Mouse (Mus musculus): ENCODE results near the gene Kng1. TPM values are rescaled to one million over a fixed set of nuclear protein-coding genes. Genes with fewer than 3 reads are reported as not detected.

Kng1 gene
- polyA plus RNA-seq, 1 experiment = 1.5 TPM

GRCm38 (mm10) chr16:23127673-23128375 lies 70.2 kb downstream of the Kng1 start, which contains the start of gene Rfc4:
TSS of gene Rfc4 (minus strand) at chr16:23127737.
- peaks cover 7% of the 10 kb centered on the region; the same call in 1 of the 2 replicates for H3K4me1 ChIP-seq (ENCODE audit: control insufficient read depth, insufficient read depth, low read length)
- peak; percentile 83 for TF ChIP-seq POLR2A (IDR thresholded peaks at IDR 0.05; ENCODE audit: low read depth, low read length)
- no peak; the same call in 1 of the 2 replicates for TF ChIP-seq CTCF (IDR thresholded peaks at IDR 0.05; ENCODE audit: borderline replicate concordance, insufficient read depth, low read length)
- H3K4me3 ChIP-seq (ENCODE audit: insufficient read depth, low read length) = peak within 1 kb of the TSS; percentile 74
- H3K27ac ChIP-seq (ENCODE audit: insufficient read depth, low read length) = peak within 1 kb of the TSS; percentile 95

- TF ChIP-seq CTCF (IDR thresholded peaks at IDR 0.05; ENCODE audit: borderline replicate concordance, insufficient read depth, low read length) (no peak), POLR2A (IDR thresholded peaks at IDR 0.05; ENCODE audit: low read depth, low read length) (peak; percentile 17; the same call in 1 of the 2 replicates)
- H3K4me1 ChIP-seq (ENCODE audit: control insufficient read depth, insufficient read depth, low read length) = peaks cover 7% of the 10 kb centered on the region; the same call in 1 of the 2 replicates
- no peak overlapping the region for H3K27ac ChIP-seq (ENCODE audit: insufficient read depth, low read length)
- H3K4me3 ChIP-seq (ENCODE audit: insufficient read depth, low read length) = no peak overlapping the region
These were observed 72.6 kb downstream of the Kng1 start for GRCm38 (mm10) chr16:23130303-23130702.

Other genes with a start within 250 kb of the Kng1 start
- not detected in 2 replicates for gene Crygs, start 246.3 kb upstream of the Kng1 start, polyA plus RNA-seq (2011; ENCODE audit: insufficient read length, low read depth, missing spikeins)
- gene Tbccd1, start 200.2 kb upstream of the Kng1 start, polyA plus RNA-seq (2011; ENCODE audit: insufficient read length, low read depth, missing spikeins) = 14.8 and 15.9 TPM in 2 replicates
- 100 and 101 TPM in 2 replicates for gene Dnajb11, start 200.0 kb upstream of the Kng1 start, polyA plus RNA-seq (2011; ENCODE audit: insufficient read length, low read depth, missing spikeins)
- gene Ahsg, start 166.6 kb upstream of the Kng1 start, polyA plus RNA-seq (2011; ENCODE audit: insufficient read length, low read depth, missing spikeins) = not detected in 2 replicates
- 0.65 and 0.94 TPM in 2 replicates for gene Fetub, start 139.5 kb upstream of the Kng1 start, polyA plus RNA-seq (2011; ENCODE audit: insufficient read length, low read depth, missing spikeins)
- gene Hrg, start 106.8 kb upstream of the Kng1 start, polyA plus RNA-seq (2011; ENCODE audit: insufficient read length, low read depth, missing spikeins) = not detected in 2 replicates
- 2.4 and 2.9 TPM in 2 replicates for gene Kng2, start 28.4 kb upstream of the Kng1 start, polyA plus RNA-seq (2011; ENCODE audit: insufficient read length, low read depth, missing spikeins)
- 552 and 554 TPM in 2 replicates for gene Eif4a2, start 49.6 kb downstream of the Kng1 start, polyA plus RNA-seq (2011; ENCODE audit: insufficient read length, low read depth, missing spikeins)
- 17.6 and 22.3 TPM in 2 replicates for gene Rfc4, start 69.9 kb downstream of the Kng1 start, polyA plus RNA-seq (2011; ENCODE audit: insufficient read length, low read depth, missing spikeins)
- gene Adipoq, start 88.7 kb downstream of the Kng1 start, polyA plus RNA-seq (2011; ENCODE audit: insufficient read length, low read depth, missing spikeins) = not detected in 2 replicates
- 7.4 and 10.3 TPM in 2 replicates for gene St6gal1, start 166.9 kb downstream of the Kng1 start, polyA plus RNA-seq (2011; ENCODE audit: insufficient read length, low read depth, missing spikeins)

All from embryonic fibroblast, embryonic 13.5 days (primary cell).